ENCODE assay signal across 8 mouse cellular contexts in genomic region chr15:91573111-91573538, GRCm38 (mm10). TPM values are rescaled to one million over a fixed set of nuclear protein-coding genes. Genes with fewer than 3 reads are reported as not detected.
DNase-seq lines count a peak whose midpoint lies in the region; ATAC-seq lines count a peak whose summit lies in the region.

TSS of gene Slc2a13 (minus strand) at chr15:91573261.

- peak within 1 kb of the TSS; percentile 97 for H3K4me2 ChIP-seq in embryonic facial prominence, embryonic 13.5 days
- peak within 1 kb of the TSS; percentile 97 for H3K4me2 ChIP-seq in limb, embryonic 13.5 days (replicated peaks)
- H3K4me2 ChIP-seq in midbrain, embryonic 15.5 days: peak within 1 kb of the TSS; percentile 93

- ATAC-seq in erythroblast, adult 5-6 weeks (replicated peaks; ENCODE audit: low FRiP score, poor library complexity, severe bottlenecking): no peak
- ATAC-seq in embryonic facial prominence, embryonic 13.5 days (ENCODE audit: insufficient number of reproducible peaks, insufficient read depth, low FRiP score, low TSS enrichment, low read depth): peak; percentile 93
- peak; percentile 94 for ATAC-seq in limb, embryonic 13.5 days (ENCODE audit: low FRiP score, low read depth)
- ATAC-seq in midbrain, embryonic 15.5 days (replicated peaks): peak; percentile 97

- peaks cover 7% of the 10 kb centered on the region for H3K9me3 ChIP-seq in erythroblast, embryonic 14.5 days (ENCODE audit: control insufficient read depth, low read length)
- H3K9me3 ChIP-seq in embryonic facial prominence, embryonic 13.5 days: 0 out of 2 replicates have a peak, but pooled peaks cover 4% of the 10 kb centered on the region
- H3K9me3 ChIP-seq in limb, embryonic 13.5 days: peaks cover 5% of the 10 kb centered on the region; the same call in 1 of the 2 replicates
- no peaks in the 10 kb centered on the region for H3K9me3 ChIP-seq in midbrain, embryonic 15.5 days

- peaks cover 36% of the 10 kb centered on the region for H3K27me3 ChIP-seq in erythroblast, embryonic 14.5 days (ENCODE audit: control insufficient read depth)
- H3K27me3 ChIP-seq in embryonic facial prominence, embryonic 13.5 days: peaks cover 20% of the 10 kb centered on the region
- peaks cover 14% of the 10 kb centered on the region for H3K27me3 ChIP-seq in limb, embryonic 13.5 days
- no peaks in the 10 kb centered on the region for H3K27me3 ChIP-seq in midbrain, embryonic 15.5 days (replicated peaks)

- peaks cover 8% of the 10 kb centered on the region for H3K4me1 ChIP-seq in erythroblast, embryonic 14.5 days (ENCODE audit: control insufficient read depth)
- peaks cover 18% of the 10 kb centered on the region for H3K4me1 ChIP-seq in embryonic facial prominence, embryonic 13.5 days
- peaks cover 13% of the 10 kb centered on the region; the same call in 1 of the 2 replicates for H3K4me1 ChIP-seq in limb, embryonic 13.5 days
- H3K4me1 ChIP-seq in midbrain, embryonic 15.5 days: peaks cover 24% of the 10 kb centered on the region

- 0% methylated on average over 26 of the region's 26 CpGs for WGBS in embryonic facial prominence, embryonic 13.5 days
- under 1% methylated on average over 26 of the region's 26 CpGs for WGBS in limb, embryonic 13.5 days
- WGBS in midbrain, embryonic 15.5 days: under 1% methylated on average over 26 of the region's 26 CpGs

- peak within 1 kb of the TSS; percentile 43 for H3K4me3 ChIP-seq in erythroblast, embryonic 14.5 days (replicated peaks)
- H3K4me3 ChIP-seq in embryonic facial prominence, embryonic 13.5 days: peak within 1 kb of the TSS; percentile 76
- H3K4me3 ChIP-seq in limb, embryonic 13.5 days: peak within 1 kb of the TSS; percentile 79
- H3K4me3 ChIP-seq in midbrain, embryonic 15.5 days: peak within 1 kb of the TSS; percentile 95

- H3K36me3 ChIP-seq in erythroblast, embryonic 14.5 days (ENCODE audit: control insufficient read depth): no peaks in the 10 kb centered on the region
- H3K36me3 ChIP-seq in embryonic facial prominence, embryonic 13.5 days: no peaks in the 10 kb centered on the region
- no peaks in the 10 kb centered on the region for H3K36me3 ChIP-seq in limb, embryonic 13.5 days
- H3K36me3 ChIP-seq in midbrain, embryonic 15.5 days (replicated peaks): no peaks in the 10 kb centered on the region

- H3K9ac ChIP-seq in embryonic facial prominence, embryonic 13.5 days: peak within 1 kb of the TSS; percentile 86
- peak within 1 kb of the TSS; percentile 85 for H3K9ac ChIP-seq in limb, embryonic 13.5 days
- peak within 1 kb of the TSS; percentile 83 for H3K9ac ChIP-seq in midbrain, embryonic 15.5 days

- H3K27ac ChIP-seq in embryonic facial prominence, embryonic 13.5 days: peak within 1 kb of the TSS; percentile 71
- peak within 1 kb of the TSS; percentile 80; the same call in 1 of the 2 replicates for H3K27ac ChIP-seq in limb, embryonic 13.5 days
- H3K27ac ChIP-seq in midbrain, embryonic 15.5 days: peak within 1 kb of the TSS; percentile 87

- peak; percentile 72 for DNase-seq in heart, adult 8-10 months (ENCODE audit: low spot score)
- peak; percentile 83 to 89 for DNase-seq in kidney, adult 8-10 months
- peak; percentile 66 to 72 for DNase-seq in spleen, adult 18-20 months

RNA-seq across cellular contexts. Expression of gene Slc2a13, which starts in this region (rescaled TPM):
- 0.06 TPM in 1 of 2 replicates, not detected in the other for polyA plus RNA-seq in erythroblast, embryonic 14.5 days (2012)
- not detected in 2 replicates for total RNA-seq in erythroblast, adult 5-6 weeks (2015; ENCODE audit: low replicate concordance)
- 0.14 and 0.17 TPM in 2 replicates for total RNA-seq in erythroblast, adult 5-6 weeks (2017; ENCODE audit: low replicate concordance)
- 2.4 and 2.7 TPM in 2 replicates for polyA plus RNA-seq in embryonic facial prominence, embryonic 13.5 days (2015; fragmentation: Nextera tagmentation; extraction: Ambion mirVana)
- 1 to 10 TPM in 3 of 4 experiments, under 1 TPM in 1; 0.97 to 1.4 (median 1.2) TPM for total RNA-seq in heart, adult 8-10 months (2022)
- 2.0 and 2.2 TPM in 2 replicates for polyA plus RNA-seq in limb, embryonic 13.5 days (2015; fragmentation: Nextera tagmentation; extraction: Ambion mirVana)
- polyA plus RNA-seq in midbrain, embryonic 15.5 days (2015; fragmentation: Nextera tagmentation; extraction: Ambion mirVana): 3.7 and 4.1 TPM in 2 replicates

Comparison
In these comparisons a context has a peak if more than half of its experiments do, and no peak if none do; other contexts are left out.
1. H3K4me3 ChIP-seq: peak in every context shown above with its lines; median percentile 95 in midbrain, embryonic 15.5 days; 79 in limb, embryonic 13.5 days; 76 in embryonic facial prominence, embryonic 13.5 days; 43 in erythroblast, embryonic 14.5 days.